Mouse (Mus musculus): ENCODE measurements around the gene Gpatch4.

The Gpatch4 gene

DNA sequence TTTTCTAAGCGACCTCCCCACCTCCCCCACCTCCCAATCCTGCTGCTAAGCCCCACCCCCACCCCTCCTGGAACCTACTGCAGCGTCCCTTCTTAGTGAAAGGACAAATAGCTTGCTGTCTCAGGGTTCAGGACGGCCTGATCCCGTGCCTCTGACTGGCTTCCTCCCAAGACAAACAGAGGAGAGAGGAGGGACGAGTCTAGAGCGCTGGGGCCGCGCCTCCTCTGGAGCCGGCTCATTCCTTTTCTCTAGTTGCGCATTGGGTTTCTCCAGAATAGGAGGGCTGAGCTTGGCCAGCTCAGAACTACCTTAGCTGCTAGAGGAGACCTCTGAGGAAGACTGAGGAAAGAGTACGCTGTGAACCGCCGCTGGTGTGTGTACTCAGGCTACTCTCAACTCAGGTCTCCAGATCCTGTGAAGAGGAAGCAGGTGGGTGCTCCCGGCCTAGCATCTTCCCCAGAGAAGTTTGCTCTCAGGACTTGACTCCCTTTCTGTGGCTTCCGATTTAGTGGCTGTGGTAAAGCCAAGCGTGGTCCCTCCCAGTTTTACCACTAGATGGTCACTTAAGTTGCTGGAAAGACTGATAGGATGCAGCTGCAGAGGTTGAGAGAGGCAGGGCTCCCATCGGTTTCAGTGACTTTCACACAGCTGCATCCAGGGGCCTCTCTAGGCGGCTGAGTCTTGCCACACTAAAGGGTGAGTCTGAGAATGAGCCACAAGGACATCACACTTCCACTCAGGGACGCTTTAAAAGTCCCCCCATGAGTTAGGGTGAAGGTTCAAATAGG lies 12.1 kb upstream of the Gpatch4 start:
- no peak for DNase-seq (ENCODE audit: low spot score in 2 of 2)

DNA sequence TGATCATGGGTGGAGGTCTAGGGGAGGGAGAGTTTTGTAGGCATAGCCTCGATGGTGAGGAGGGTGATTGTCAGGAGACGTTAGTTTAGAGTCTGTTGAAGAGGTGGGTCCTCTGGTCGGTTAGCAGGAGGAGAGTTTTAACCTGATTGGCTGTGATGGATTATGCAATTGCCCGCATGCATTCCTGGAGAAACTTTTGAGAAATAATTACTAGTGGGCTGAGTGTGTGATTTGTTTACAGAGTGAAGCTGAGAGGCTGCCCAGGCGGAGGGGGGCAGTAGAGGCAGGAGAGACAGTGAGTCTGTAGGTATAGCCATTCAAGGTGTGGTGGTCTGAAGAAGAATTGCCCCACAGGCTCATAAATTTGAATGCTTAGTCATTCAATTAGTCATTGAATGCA lies 9.4 kb upstream of the Gpatch4 start:
- no peak for DNase-seq (ENCODE audit: low spot score in 2 of 2)

DNA sequence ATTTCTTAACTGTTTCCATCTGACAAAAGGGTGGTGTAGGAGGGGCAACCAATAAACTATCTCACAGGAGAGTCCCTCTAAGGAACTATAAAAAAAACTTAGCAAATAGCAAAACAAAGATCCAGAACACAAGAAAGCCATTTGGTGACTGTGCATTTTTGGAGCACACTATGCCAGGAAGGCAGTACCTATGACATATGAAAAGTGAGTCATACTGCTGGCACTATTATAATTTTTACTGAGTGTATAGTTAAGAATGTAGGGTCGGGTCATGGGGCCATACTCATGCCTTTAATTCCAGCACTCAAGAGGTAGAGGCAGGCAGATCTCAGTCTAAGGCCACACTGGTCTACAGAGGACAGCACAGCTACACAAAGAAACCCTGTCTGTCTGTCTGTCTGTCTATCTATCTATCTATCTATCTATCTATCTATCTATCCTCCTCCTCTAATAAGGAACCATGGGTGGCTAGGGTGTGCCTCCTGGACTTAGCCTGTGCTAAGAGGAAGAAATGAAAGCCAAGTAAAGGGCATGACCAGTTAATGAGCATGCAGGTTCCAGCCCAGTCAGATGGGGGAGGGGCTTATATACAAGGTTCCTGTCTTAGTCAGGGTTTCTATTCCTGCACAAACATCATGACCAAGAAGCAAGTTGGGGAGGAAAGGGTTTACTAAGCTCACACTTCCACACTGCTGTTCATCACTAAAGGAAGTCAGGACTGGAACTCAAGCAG lies 7.2 kb upstream of the Gpatch4 start:
- DNase-seq (ENCODE audit: low spot score in 2 of 2), result no peak

DNA sequence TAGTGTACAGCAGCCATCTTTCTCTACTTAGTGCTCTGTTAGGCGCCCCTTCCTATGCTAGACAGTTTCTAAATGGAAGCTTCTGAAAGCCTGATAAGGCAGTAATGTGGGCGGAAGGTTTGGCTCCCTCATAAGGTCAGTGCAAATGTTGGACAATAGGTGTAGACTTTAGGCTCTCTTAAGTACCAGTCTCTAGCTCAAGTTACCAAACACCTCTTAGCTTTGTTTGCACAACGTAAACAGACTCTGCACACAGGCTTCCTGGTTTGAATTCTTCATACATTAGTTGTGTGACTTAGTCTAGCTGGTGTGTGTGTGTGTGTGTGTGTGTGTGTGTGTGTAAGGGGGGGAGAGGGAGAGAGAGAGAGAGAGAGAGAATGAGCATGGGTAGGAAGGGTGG lies 6.6 kb downstream of the Gpatch4 start:
- no peak for DNase-seq (ENCODE audit: low spot score in 2 of 2)

DNA sequence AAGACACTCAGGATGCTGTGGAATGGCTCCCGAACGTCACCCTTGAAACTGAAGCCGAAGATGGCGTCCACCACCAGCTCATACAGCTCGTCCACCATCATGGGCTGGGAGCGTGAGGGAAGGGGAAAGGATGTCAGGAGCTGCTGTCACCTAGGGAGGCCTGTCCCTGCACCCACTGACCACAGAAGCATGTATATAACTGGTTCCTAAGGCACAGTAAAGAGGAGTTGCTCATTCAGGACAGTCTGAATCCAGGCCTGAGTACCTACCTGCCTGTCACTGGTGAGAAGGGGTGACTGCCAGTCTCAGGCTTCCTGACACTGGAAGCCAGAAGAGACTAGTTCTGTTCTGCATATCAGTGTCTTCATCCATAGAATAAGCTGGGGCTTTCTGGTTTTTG lies 14.1 kb downstream of the Gpatch4 start:
- no peak for DNase-seq (ENCODE audit: low spot score in 2 of 2)

DNA sequence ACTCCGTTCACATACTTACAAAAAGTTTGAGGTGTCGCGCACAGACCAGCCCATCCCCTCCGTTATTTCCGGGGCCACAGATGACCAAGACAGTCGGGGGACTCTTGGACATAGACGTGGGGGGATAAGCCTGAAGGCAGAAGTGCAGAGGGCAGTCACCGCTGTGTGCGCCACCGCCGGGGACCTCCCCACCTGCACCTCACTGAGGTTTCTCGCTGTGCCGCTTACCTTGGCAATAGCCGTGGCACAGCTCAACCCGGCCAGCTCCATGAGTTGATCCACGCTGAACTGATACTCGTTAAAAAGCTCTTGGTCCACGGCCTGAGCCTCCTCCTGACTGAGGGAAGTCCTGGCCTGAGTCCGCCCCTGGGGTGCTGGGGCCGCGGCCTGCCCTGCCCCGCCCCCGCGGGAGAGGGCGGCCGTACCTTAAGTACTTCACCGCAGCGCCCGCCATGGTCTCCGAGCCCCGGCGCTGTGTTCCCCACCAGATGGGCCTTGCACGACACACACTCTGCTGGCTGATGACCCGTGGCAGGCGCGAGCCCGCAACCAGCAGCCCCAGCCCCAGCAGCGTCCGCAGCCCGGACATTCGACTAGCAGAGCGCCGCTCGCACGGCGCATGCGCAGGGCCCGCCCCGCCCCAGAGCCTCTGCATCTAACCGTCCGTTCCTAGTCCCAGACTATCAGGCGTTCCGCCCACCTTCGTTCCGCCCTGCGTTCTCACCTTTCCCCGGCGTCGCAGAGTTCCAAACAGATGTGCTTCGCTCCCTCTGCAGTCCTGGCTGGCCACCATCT lies 15.2 kb downstream of the Gpatch4 start, which contains the start of gene Naxe:
Gene Naxe (minus strand): TSS at position 594 of the 795 bp plus-strand sequence.
- peak; percentile 76 for DNase-seq (ENCODE audit: low spot score in 2 of 2)

DNA sequence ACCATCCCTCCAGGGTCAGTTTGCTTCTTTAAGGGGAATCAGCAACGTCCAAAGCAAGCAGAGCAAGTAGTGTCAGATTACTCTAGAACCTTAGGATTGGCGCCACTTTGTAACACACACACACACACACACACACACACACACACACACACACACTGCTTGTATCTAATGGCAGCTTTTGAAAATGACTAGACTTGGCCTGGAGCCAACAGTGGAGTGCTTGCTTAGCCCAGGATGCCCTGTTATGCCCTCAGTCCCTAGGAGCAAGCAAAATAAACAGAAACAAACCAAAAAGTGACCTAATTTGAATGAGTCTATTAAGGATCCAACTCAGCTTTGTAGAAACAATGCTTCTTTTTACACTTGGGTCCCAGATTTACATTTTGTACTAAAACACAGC lies 25.5 kb downstream of the Gpatch4 start:
- DNase-seq (ENCODE audit: low spot score in 2 of 2), result no peak

DNA sequence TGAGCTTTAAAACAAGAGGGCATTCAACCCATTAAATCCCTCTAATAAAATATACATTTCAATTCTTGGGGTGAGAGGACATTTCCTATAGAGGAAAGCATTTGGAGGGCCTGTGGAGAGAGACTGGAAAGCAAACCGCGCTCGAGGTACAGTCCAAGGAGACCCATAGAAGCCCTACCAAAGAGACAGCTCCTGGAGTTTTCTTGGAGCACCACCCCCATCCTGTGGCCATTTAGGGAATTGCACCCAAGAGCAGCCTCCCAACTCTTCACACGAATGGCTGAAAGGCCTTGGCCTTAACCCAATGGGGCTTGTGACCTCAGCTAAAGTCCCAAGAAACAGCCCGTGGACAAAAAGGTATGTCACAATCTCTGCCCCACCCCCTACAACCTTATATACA lies 28.9 kb downstream of the Gpatch4 start:
- DNase-seq (ENCODE audit: low spot score in 2 of 2), result peak; percentile 75 to 84

DNA sequence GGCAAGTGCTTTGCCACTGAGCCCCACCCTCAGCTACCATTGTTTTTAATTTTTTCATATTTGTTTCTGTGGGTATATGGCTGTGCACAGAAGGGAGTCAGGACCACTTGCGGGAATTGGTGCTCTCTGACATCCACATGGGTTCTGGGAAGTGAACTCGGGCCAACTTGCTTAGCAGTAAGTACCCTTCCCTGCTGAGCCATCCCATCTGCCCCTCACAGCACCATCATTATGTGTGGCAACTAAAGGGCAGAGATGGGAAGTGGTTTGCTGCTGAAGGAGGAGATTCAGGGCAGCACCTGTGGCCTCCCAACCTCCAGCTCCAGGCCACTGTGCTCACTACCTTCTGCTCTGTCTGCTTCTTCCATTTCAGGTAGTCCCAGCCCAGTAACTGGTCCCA lies 30.7 kb downstream of the Gpatch4 start:
- DNase-seq (ENCODE audit: low spot score in 2 of 2), result no peak

DNA sequence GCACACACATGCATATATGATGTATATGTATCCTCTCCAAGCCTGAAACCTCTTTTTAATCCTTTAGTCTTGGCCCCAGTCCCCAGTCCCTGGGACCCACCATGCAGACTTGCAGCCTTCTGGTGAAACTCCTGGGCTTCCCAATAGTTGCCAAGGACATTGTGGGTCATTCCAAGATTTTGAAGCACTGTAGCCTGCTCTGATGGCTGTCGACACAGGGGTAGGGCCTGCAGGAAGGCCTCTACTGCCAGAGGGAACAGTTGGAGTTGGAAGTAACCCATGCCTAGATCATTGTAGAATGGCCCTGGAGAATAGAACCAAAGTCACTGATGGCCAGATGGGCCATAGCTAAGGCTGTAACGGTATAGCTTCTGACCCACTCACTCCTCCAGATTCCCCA lies 31.4 kb downstream of the Gpatch4 start:
- no peak for DNase-seq (ENCODE audit: low spot score in 2 of 2)

DNA sequence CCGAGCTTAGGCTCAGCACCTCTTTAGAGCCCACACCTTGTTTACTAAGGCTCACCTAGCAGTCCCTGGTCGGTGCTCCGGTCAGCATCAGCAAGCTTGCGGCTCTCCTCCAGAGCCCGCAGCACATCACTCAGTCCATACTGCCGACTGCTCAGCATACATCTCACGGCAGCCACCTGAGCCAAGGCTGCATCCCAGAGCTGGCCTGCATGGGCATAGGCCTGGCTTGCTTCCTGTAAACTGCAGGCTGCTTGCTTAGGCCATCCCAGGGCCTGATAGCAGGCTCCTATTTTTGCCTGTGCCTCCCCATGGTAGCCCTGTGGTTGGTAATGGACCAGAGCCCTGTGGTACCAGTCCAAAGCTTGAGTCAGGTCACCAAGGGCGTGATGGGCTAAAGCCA lies 31.9 kb downstream of the Gpatch4 start:
- DNase-seq (ENCODE audit: low spot score in 2 of 2), result no peak

DNA sequence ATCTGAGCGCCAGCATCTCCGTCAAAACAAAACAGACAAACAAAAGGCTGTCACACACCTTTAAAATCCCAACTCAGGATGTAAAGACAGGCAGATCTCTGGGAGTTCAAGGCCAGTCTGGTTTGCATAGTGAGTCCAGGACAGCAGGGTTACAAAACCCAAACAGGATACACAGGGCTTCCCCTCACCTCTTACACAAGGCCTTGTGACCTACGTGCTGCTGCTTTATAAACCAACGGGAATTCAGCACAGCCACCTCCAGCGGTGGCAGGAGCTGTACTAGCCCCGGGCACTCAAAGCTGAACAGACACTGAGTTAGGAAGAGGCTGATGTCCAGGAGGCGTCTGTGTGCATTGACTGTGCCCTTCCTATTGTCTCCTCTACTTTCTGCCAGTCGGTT lies 34.5 kb downstream of the Gpatch4 start:
- DNase-seq (ENCODE audit: low spot score in 2 of 2), result no peak

DNA sequence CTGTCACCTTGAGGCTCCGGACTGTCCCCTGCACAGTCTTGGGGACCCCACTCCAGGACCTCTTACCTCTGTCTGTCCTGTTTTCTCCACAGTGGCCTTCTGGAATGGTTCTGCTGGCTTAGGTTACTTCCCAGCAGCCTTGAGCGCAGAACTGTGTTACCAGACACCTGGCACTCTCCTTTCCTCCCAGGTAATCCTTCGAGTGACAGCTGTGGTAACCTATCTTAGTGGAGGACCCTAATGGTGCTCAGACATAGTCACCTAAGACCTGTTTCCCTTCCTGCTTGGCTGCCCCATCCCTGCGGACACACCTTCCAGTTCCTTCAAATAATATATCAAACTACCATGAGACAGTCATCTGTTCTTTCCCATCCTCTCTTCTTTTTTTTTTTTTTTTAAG lies 35.3 kb downstream of the Gpatch4 start, which contains the start of gene Ttc24:
Gene Ttc24 (minus strand): TSS at position 101 of the 400 bp plus-strand sequence.
- DNase-seq (ENCODE audit: low spot score in 2 of 2), result no peak

DNA sequence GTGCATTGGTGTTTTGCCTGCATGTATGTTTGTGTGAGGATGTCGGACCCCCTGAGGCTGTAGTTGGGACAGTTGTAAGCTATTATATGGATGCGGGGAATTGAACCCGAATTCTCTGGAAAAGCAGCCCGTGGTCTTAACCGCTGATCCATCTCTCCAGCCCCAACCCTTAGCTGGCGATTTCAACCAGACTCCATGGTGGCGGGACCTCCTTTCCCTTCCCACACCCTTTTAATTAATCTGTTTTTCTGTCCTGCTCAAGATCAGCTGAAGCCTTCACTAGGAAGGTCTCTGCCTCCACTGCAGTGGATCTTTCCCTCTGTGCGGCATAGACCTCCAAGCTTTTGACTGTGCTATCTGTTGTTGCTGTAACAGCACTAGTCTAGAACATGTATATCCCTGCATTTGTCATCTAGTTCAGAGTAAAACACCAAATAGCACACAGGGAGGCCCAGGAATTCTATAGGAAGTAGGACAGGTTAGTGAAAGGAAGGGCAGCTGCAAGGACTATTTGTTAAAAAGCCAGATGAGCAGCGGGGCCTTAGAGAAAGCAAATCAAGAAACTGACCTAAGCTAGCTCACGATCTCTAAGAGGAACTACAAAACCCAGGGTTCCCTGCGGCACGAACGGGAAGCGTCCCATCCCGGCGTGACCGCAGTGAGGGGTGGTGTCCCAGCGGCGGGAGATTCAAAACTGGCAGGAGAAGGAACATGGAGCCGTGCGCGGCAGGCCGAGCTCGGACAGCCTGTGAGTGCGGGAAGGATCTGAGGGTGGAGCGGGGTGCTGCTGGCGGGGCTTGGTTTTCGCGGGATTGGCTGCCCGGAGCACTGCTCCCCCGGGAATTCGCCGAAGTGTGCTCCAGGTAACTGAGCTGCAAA lies 38.7 kb downstream of the Gpatch4 start, which contains the start of gene Iqgap3:
Gene Iqgap3 (plus strand): TSS at position 627 of the 879 bp plus-strand sequence.
- peak; percentile 83 to 86 for DNase-seq (ENCODE audit: low spot score in 2 of 2)

DNA sequence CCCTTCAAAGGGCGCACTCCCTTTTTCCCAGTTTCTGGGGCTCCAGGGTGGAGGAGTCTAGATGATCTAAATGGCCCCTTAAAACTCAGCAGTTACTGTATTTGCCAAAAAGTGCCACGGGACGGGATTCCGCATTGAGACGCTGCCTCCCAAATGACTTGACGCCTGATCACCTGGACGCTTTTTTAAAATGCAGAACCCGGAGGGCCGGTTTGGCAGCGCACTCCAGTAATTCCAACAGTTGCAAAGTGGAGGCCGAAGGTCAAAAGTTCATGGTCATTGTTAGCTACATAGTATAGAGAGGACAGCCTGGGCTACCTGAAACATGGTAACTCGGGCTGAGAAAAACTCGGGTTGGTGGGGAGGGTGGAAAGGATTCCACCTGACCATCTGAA lies 39.3 kb downstream of the Gpatch4 start:
- DNase-seq (ENCODE audit: low spot score in 2 of 2), result no peak

DNA sequence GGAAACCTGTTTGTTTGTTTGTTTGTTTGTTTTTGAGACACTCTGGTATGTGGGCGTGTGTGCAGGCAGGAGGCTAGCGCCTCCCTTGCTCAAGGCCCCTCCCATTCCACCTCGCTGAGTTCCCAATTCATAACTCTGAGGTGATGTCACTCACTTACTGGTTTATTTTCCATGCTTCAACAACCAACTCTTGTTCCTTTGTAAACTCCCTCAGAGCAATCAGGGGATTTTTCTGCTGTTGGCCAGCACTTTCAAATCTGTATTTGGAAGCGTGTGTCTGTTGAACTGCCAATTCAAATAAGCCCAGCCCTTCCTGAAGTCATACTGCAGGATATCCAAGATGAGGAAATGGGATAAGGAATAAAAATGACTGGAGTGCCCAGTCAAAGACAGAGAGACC lies 39.8 kb downstream of the Gpatch4 start:
- no peak for DNase-seq (ENCODE audit: low spot score in 2 of 2)

DNA sequence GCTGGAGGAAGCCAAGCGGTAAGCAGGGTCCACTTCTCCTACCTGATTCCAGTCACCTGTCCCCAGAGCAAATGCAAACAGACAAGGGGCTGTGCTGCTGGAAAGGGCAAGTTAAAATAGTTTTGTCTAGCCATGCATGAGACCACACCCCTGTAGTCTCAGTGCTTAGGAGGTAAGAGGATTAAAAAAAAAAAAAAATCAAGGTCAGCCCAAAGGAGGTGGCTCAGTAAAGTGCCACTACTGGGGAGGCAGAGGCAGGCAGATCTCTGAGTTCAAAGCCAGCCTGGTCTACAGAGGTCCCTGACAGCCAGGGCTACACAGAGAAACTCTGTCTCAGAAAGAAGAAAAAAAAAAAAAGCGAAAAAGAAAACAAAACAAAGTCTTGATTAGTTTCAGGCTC lies 41.1 kb downstream of the Gpatch4 start:
- DNase-seq (ENCODE audit: low spot score in 2 of 2), result no peak

DNA sequence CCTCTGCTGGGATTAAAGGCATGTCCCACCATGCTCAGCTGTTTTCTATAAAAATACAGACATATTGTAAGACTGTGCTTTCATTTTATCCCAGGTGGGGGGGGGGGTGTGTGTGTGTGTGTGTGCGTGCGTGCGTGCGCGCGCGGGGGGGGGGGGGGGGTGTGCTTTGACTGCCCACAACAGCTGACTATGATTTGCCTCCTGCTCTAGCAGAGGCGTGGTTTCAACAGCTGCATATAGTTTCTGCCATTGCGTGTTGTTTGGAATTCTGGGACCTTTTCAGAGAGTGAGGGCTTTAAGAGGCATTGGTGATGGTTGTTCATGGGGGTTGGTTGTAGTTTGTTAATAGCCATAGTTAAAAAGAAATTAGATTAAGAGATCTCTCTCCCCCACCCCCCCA lies 42.6 kb downstream of the Gpatch4 start:
- DNase-seq (ENCODE audit: low spot score in 2 of 2), result no peak

DNA sequence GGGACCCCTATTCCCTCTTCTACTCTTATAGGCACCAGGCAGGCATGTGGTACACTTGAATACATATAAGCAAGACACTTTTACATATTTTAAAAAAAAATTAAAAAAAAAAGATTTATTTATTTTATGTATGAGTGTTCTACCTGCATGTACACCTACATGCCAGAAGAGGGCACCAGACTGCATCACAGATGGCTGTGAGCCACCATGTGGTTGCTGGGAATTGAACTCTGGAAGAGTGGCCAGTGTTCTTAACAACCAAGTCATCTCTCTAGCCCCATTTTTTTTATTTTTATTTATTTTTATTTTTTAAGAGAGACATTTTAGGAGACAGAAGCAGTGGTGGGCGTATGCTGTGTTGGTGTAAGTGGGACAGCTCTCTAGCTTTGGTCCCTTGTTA lies 44.8 kb downstream of the Gpatch4 start:
- DNase-seq (ENCODE audit: low spot score in 2 of 2), result no peak

DNA sequence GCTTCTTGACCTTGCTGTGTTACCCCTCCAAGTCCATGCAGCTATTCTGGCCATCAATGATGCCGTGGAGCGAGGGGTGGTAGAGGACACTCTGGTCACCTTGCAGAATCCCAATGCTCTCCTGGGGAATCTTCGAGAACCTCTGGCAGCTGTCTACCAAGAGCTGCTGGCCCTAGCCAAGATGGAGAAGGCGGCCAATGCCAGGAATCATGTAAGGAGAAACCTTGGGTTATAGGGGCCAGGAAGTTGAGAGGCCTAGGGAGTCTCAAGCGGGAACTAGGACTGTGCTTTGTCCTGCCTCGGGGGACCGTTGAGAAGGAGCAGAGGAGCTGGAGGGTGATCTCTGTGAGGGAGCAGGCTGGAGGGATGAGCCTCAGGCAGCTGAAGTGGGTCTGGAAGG lies 47.2 kb downstream of the Gpatch4 start:
- DNase-seq (ENCODE audit: low spot score in 2 of 2), result no peak

DNA sequence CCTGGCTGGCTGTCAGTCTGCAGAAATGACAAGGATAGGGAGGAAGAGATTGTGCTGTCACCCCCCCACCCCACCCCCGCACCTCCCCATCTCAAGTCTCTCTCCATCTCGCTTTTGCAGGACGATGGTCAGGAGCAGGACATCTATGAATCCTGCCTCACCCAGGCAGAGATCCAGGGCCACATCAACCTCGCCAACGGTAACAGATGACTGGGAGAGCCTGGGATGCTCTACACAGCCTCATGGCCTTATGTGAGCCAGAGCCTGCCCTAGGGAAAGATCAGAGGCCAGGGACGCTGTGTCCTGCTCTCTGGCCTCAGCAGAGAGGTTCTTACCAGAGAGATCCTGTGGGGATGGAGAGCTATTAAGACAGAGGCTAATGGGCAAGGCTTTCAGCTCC lies 47.7 kb downstream of the Gpatch4 start:
- no peak for DNase-seq (ENCODE audit: low spot score in 2 of 2)

All from frontal cortex, postnatal 10 days (tissue).